Mouse (Mus musculus) bone marrow, adult 2 months (tissue): ENCODE measurements around the gene Zc3hav1l.

Experiments used
- CTCF ChIP-seq: fragments of 200-500 bp; IDR thresholded peaks from 2 replicates; pipeline ENCODE4 v1.5.1; 2011; ENCODE audit warnings: low read length, control low read depth; ENCODE audit not compliant: control insufficient read depth, insufficient read depth
- POLR2A ChIP-seq: fragments of 200-500 bp; IDR thresholded peaks from 2 replicates; pipeline ENCODE4 v1.6.1; 2011; ENCODE audit warnings: low read depth, mild to moderate bottlenecking, control low read depth, low read length, borderline replicate concordance; ENCODE audit not compliant: control insufficient read depth

DNA sequence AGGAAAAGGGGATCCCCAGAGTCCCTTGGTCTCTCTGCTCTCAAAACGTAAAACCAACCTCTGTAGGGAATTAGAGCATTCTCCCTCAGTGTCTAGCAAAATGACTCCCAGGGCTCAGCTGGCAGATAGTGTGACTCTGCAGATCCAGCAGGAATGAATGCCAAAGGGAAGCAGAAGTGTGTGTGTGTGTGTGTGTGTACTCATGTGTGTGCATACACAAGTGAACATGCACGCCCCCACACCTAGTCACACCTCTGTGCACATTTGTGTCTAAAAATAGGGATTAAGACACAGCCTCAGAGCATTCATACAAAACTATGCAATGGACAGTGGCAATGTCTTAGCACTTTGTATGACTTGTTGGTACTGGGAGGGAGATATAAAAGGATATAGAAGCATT is 43.3 kb downstream of the Zc3hav1l start:
- TF ChIP-seq CTCF, result no peak
- TF ChIP-seq POLR2A, result no peak
